Mouse (Mus musculus): ENCODE data around the gene Psmc1. TPM values are rescaled to one million over a fixed set of nuclear protein-coding genes. Genes with fewer than 3 reads are reported as not detected.
A peak's percentile ranks its signal among the peaks of the same experiment; 100 is the strongest.

Gene Psmc1
- 308 and 325 TPM in 2 replicates for polyA plus RNA-seq (2014; fragmentation: Nextera tagmentation; extraction: Ambion mirVana)

- Histone ChIP-seq H3K4me3 (ENCODE audit: low read depth, low read length) (peak within 1 kb of the TSS; percentile 94), H3K36me3 (ENCODE audit: insufficient read depth) (peaks cover 33% of the 10 kb centered on the region), H3K4me2 (peak within 1 kb of the TSS; percentile 85), H3K9ac (peak within 1 kb of the TSS; percentile 94), H3K27ac (ENCODE audit: low read depth) (peak within 1 kb of the TSS; percentile 88), H3K9me3 (ENCODE audit: low read depth, low read length) (no peaks in the 10 kb centered on the region), H3K27me3 (ENCODE audit: insufficient read depth, low read length) (no peaks in the 10 kb centered on the region), H3K4me1 (ENCODE audit: insufficient read depth) (0 out of 2 replicates have a peak, but pooled peaks cover 6% of the 10 kb centered on the region)
- peak; percentile 96 for DNase-seq
- TF ChIP-seq CTCF (IDR thresholded peaks at IDR 0.05; ENCODE audit: low read depth), result no peak
- WGBS, result under 1% methylated on average over 58 of the region's 58 CpGs
- peak; percentile 81 for ATAC-seq (ENCODE audit: insufficient read depth)
Measured at GRCm38 (mm10) chr12:100109986-100110696, at the start of gene Psmc1. Gene Psmc1 (plus strand): TSS chr12:100110154.

GRCm38 (mm10) chr12:100061071-100061470 lies 48.9 kb upstream of the Psmc1 start:
- WGBS, result 91% methylated on average over 10 of the region's 10 CpGs
- no peaks in the 10 kb centered on the region for H3K36me3 ChIP-seq (ENCODE audit: insufficient read depth)
- no peak overlapping the region for H3K9ac ChIP-seq
- ATAC-seq (ENCODE audit: insufficient read depth) (no peak), DNase-seq (no peak)
- no peaks in the 10 kb centered on the region for H3K9me3 ChIP-seq (ENCODE audit: low read depth, low read length)
- no peak for TF ChIP-seq CTCF (IDR thresholded peaks at IDR 0.05; ENCODE audit: low read depth)
- H3K4me1 ChIP-seq (ENCODE audit: insufficient read depth), result peaks cover 3% of the 10 kb centered on the region; the same call in 1 of the 2 replicates
- no peak overlapping the region for H3K4me2 ChIP-seq
- no peak overlapping the region for H3K4me3 ChIP-seq (ENCODE audit: low read depth, low read length)
- no peak overlapping the region for H3K27ac ChIP-seq (ENCODE audit: low read depth)
- no peaks in the 10 kb centered on the region for H3K27me3 ChIP-seq (ENCODE audit: insufficient read depth, low read length)

DNA sequence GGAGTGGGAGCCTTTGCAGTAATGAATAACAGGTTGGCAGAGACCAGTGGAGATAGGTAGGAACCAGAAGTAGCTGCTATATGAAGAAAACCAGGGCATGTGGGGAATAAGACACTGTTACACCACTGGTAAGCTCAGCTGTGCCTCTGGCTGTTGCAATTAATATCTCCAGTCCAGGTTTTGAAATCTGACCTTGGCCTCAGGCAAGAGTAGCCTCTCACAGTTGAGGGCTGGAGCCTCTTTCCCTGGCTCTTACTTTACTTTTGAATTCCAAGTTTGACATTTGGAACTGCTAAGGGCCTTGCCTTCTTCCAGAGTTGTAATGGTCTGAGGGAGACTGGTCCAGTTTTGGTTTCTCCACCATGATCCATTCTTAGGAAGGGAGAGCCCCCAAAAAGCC lies 48.1 kb upstream of the Psmc1 start:
- Histone ChIP-seq H3K27ac (ENCODE audit: low read depth) (peak overlapping the region; percentile 47), H3K36me3 (ENCODE audit: insufficient read depth) (no peaks in the 10 kb centered on the region), H3K4me1 (ENCODE audit: insufficient read depth) (peaks cover 3% of the 10 kb centered on the region; the same call in 1 of the 2 replicates), H3K27me3 (ENCODE audit: insufficient read depth, low read length) (no peaks in the 10 kb centered on the region), H3K4me2 (no peak overlapping the region), H3K9ac (no peak overlapping the region), H3K9me3 (ENCODE audit: low read depth, low read length) (no peaks in the 10 kb centered on the region), H3K4me3 (ENCODE audit: low read depth, low read length) (no peak overlapping the region)
- no peak for TF ChIP-seq CTCF (IDR thresholded peaks at IDR 0.05; ENCODE audit: low read depth)
- ATAC-seq (ENCODE audit: insufficient read depth) (no peak), DNase-seq (peak; percentile 31)

DNA sequence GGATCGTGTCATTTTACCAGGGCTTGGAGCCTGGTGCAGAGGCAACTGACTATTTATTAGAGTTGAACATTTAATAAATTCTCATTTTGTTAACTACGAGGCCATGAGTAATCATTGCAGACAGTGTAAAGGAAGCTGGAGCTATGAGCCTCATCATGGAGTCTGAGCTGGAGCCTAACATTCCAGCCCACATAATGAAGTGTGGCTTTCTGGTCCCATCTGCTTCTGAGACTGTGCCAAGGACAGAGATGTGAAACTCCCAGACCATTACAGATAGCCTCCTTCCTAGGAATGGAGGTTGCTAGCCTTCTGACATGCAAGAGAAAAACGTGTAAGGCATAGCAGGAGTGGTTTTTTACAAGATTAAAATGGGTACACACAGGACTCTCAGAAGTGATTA lies 47.4 kb upstream of the Psmc1 start:
- Histone ChIP-seq H3K27ac (ENCODE audit: low read depth) (peak overlapping the region; percentile 47), H3K36me3 (ENCODE audit: insufficient read depth) (no peaks in the 10 kb centered on the region), H3K9ac (no peak overlapping the region), H3K27me3 (ENCODE audit: insufficient read depth, low read length) (no peaks in the 10 kb centered on the region), H3K4me2 (no peak overlapping the region), H3K4me1 (ENCODE audit: insufficient read depth) (peaks cover 4% of the 10 kb centered on the region; the same call in 1 of the 2 replicates), H3K4me3 (ENCODE audit: low read depth, low read length) (no peak overlapping the region), H3K9me3 (ENCODE audit: low read depth, low read length) (no peaks in the 10 kb centered on the region)
- no peak for TF ChIP-seq CTCF (IDR thresholded peaks at IDR 0.05; ENCODE audit: low read depth)
- ATAC-seq (ENCODE audit: insufficient read depth), result peak; percentile 91
- peak; percentile 93 for DNase-seq
- 41% methylated on average over 3 of the region's 3 CpGs for WGBS

- ATAC-seq (ENCODE audit: insufficient read depth) (no peak), DNase-seq (no peak)
- Histone ChIP-seq H3K4me2 (no peak overlapping the region), H3K36me3 (ENCODE audit: insufficient read depth) (no peaks in the 10 kb centered on the region), H3K4me3 (ENCODE audit: low read depth, low read length) (no peak overlapping the region), H3K27ac (ENCODE audit: low read depth) (no peak overlapping the region), H3K9ac (no peak overlapping the region), H3K4me1 (ENCODE audit: insufficient read depth) (peaks cover 6% of the 10 kb centered on the region; the same call in 1 of the 2 replicates), H3K27me3 (ENCODE audit: insufficient read depth, low read length) (no peaks in the 10 kb centered on the region), H3K9me3 (ENCODE audit: low read depth, low read length) (no peaks in the 10 kb centered on the region)
- TF ChIP-seq CTCF (IDR thresholded peaks at IDR 0.05; ENCODE audit: low read depth), result no peak
- 64% methylated on average over 3 of the region's 3 CpGs for WGBS
Measured at GRCm38 (mm10) chr12:100065109-100065508, 44.8 kb upstream of the Psmc1 start.

GRCm38 (mm10) chr12:100067477-100067876 lies 42.5 kb upstream of the Psmc1 start:
- Histone ChIP-seq H3K36me3 (ENCODE audit: insufficient read depth) (no peaks in the 10 kb centered on the region), H3K4me3 (ENCODE audit: low read depth, low read length) (no peak overlapping the region), H3K27ac (ENCODE audit: low read depth) (no peak overlapping the region), H3K4me2 (no peak overlapping the region), H3K27me3 (ENCODE audit: insufficient read depth, low read length) (no peaks in the 10 kb centered on the region), H3K9me3 (ENCODE audit: low read depth, low read length) (no peaks in the 10 kb centered on the region), H3K9ac (no peak overlapping the region), H3K4me1 (ENCODE audit: insufficient read depth) (peaks cover 6% of the 10 kb centered on the region; the same call in 1 of the 2 replicates)
- no peak for DNase-seq
- 78% methylated on average over 5 of the region's 5 CpGs for WGBS
- no peak for TF ChIP-seq CTCF (IDR thresholded peaks at IDR 0.05; ENCODE audit: low read depth)
- ATAC-seq (ENCODE audit: insufficient read depth), result no peak

GRCm38 (mm10) chr12:100073201-100073672 lies 36.7 kb upstream of the Psmc1 start:
- Histone ChIP-seq H3K4me2 (no peak overlapping the region), H3K27me3 (ENCODE audit: insufficient read depth, low read length) (no peaks in the 10 kb centered on the region), H3K4me1 (ENCODE audit: insufficient read depth) (no peaks in the 10 kb centered on the region), H3K9ac (no peak overlapping the region), H3K27ac (ENCODE audit: low read depth) (no peak overlapping the region), H3K9me3 (ENCODE audit: low read depth, low read length) (no peaks in the 10 kb centered on the region), H3K4me3 (ENCODE audit: low read depth, low read length) (no peak overlapping the region), H3K36me3 (ENCODE audit: insufficient read depth) (no peaks in the 10 kb centered on the region)
- DNase-seq (peak; percentile 46), ATAC-seq (ENCODE audit: insufficient read depth) (peak; percentile 66; the same call in 1 of the 2 replicates)
- 56% methylated on average over 4 of the region's 4 CpGs for WGBS
- TF ChIP-seq CTCF (IDR thresholded peaks at IDR 0.05; ENCODE audit: low read depth), result no peak
